Mouse (Mus musculus) intestine, embryonic 15.5 days (tissue): ENCODE data around the gene Atp8b3. TPM values are rescaled to one million over a fixed set of nuclear protein-coding genes. Genes with fewer than 3 reads are reported as not detected.

Experiments used
- ATAC-seq: fragments of 200-750 bp; cut with Nextera tagmentation; 2 replicates; pipeline ENCODE4 v1.8.0; 2017; ENCODE audit warnings: moderate TSS enrichment, moderate library complexity
- H3K27ac ChIP-seq: fragments of 300-500 bp; sonication (generic); 2 replicates; pipeline ENCODE4 v1.5.1; 2015; ENCODE audit warnings: mild to moderate bottlenecking, inconsistent platforms
- H3K27me3 ChIP-seq: fragments of 300-500 bp; sonication (generic); replicated peaks from 2 replicates; pipeline ENCODE4 v1.6.1; 2015; ENCODE audit warnings: inconsistent platforms
- H3K36me3 ChIP-seq: fragments of 300-500 bp; sonication (generic); 2 replicates; pipeline ENCODE4 v1.6.1; 2015; ENCODE audit warnings: inconsistent platforms
- H3K4me1 ChIP-seq: fragments of 300-500 bp; sonication (generic); replicated peaks from 2 replicates; pipeline ENCODE4 v1.6.1; 2015; ENCODE audit warnings: inconsistent platforms
- H3K4me2 ChIP-seq: fragments of 300-500 bp; sonication (generic); replicated peaks from 2 replicates; pipeline ENCODE4 v1.6.1; 2015; ENCODE audit warnings: mild to moderate bottlenecking, inconsistent platforms
- H3K4me3 ChIP-seq: fragments of 300-500 bp; sonication (generic); replicated peaks from 2 replicates; pipeline ENCODE4 v1.5.1; 2015; ENCODE audit warnings: inconsistent platforms
- H3K9ac ChIP-seq: fragments of 300-500 bp; sonication (generic); 2 replicates; pipeline ENCODE4 v1.6.1; 2015; ENCODE audit warnings: inconsistent platforms
- H3K9me3 ChIP-seq: fragments of 300-500 bp; sonication (generic); 2 replicates; pipeline ENCODE4 v1.6.1; 2016; ENCODE audit warnings: inconsistent platforms
- WGBS: fragments of 180-500 bp; shearing (Covaris S2); methylation state at CpG from one replicate; pipeline ENCODE4 v1.1.7; 2015; 5-methylcytosine and 5-hydroxymethylcytosine counted together
- polyA plus RNA-seq: library from polyadenylated mRNA; unstranded; fragments of >200 nt; fragmentation: Nextera tagmentation; extraction: Ambion mirVana; gene quantifications from 2 replicates; pipeline ENCODE4 v1.2.1, GENCODE M21; 2015

Atp8b3 gene
- 0.09 and 0.19 TPM in 2 replicates for polyA plus RNA-seq

GRCm38 (mm10) chr10:80538710-80539394, at the start of gene Atp8b3:
TSS of gene Atp8b3 (minus strand) at chr10:80539124.
- Histone ChIP-seq H3K4me3 (peak within 1 kb of the TSS; percentile 20), H3K9me3 (no peaks in the 10 kb centered on the region), H3K27ac (no peak within 1 kb of the TSS), H3K36me3 (peaks cover 23% of the 10 kb centered on the region), H3K27me3 (peaks cover 33% of the 10 kb centered on the region), H3K4me2 (peak within 1 kb of the TSS; percentile 57), H3K9ac (no peak within 1 kb of the TSS), H3K4me1 (peaks cover 15% of the 10 kb centered on the region)
- WGBS = 3% methylated on average over 30 of the region's 30 CpGs
- peak; percentile 93 for ATAC-seq

DNA sequence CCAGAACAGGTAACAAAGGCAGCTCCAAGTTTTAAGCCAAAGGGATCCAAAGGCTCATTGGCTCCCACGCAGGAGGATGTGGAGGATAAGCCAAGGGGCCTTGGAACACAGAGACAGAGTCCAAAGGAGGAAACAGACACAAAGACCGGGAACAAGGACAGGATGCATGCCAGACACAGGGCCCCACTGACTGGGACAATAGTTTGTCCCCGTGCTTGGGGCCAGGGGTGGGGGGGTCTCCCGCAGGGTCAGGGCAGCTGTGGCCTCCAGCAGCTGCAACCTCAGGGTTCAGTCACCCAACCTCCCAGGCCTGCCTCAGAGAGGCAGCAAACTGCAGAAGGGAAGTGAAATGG, 48.4 kb upstream of the Atp8b3 start:
- H3K9ac ChIP-seq = 0 out of 2 replicates have a peak overlapping the region, but pooled peaks have one; percentile 14

DNA sequence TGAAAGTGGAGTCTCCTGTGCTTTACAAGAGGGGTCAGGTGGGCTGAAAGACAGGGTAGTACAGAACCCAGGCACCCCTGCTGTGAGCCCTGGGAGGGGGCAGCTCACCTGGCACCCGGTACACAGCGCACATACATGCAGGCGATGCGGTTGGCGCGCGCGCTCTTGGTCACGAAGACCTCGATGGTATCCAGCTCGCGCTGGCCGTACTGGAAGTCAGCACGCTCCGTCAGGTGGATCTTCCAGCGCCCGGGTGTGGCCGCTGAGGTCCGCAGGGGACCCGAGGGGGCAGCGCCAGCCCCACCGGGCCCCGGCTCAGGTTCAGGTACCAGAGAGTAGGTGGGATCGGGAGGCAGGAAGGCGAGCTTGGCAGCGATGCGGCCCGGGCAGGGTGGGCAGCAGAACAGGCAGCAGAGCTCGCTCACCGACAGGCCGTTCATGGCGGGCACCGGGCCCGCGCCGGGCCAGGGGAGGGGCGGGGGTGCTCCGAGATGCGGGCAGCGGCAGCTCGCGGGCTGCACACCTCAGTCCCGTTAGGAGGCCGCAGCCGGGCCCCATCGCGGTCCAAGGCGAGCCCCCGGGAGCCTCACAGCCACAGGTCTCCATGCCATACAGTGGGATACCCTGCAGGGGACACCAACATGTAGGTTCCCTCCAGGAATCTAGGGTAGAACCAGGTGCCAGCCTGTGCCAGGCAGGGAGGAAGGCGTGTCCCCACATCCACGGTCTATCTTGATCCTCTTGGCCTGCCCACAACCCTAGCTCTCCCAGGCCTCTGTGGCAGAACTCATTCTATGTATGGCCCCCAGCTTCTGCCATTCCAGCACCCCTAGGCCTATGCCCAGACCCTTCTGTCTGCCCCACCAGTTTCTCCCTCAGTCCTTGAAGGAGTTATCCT, 47.7 kb upstream of the Atp8b3 start:
- peak overlapping the region; percentile 15; the same call in 1 of the 2 replicates for H3K4me3 ChIP-seq
- H3K9me3 ChIP-seq = no peaks in the 10 kb centered on the region
- no peak for ATAC-seq
- H3K27ac ChIP-seq = 0 out of 2 replicates have a peak overlapping the region, but pooled peaks have one; percentile 22
- peak overlapping the region; percentile 29 for H3K4me2 ChIP-seq
- H3K9ac ChIP-seq = 0 out of 2 replicates have a peak overlapping the region, but pooled peaks have one; percentile 14
- peaks cover 36% of the 10 kb centered on the region for H3K4me1 ChIP-seq
- peaks cover 16% of the 10 kb centered on the region for H3K36me3 ChIP-seq
- 90% methylated on average over 44 of the region's 51 CpGs for WGBS
- no peaks in the 10 kb centered on the region for H3K27me3 ChIP-seq

More for the DNA sequence above, 48.4 kb upstream of the Atp8b3 start:
- Histone ChIP-seq H3K4me3 (no peak overlapping the region), H3K4me2 (no peak overlapping the region), H3K27ac (0 out of 2 replicates have a peak overlapping the region, but pooled peaks have one; percentile 22), H3K27me3 (no peaks in the 10 kb centered on the region), H3K4me1 (peaks cover 36% of the 10 kb centered on the region), H3K36me3 (peaks cover 16% of the 10 kb centered on the region), H3K9me3 (no peaks in the 10 kb centered on the region)
- WGBS = 52% methylated on average over 3 of the region's 4 CpGs
- ATAC-seq = no peak

DNA sequence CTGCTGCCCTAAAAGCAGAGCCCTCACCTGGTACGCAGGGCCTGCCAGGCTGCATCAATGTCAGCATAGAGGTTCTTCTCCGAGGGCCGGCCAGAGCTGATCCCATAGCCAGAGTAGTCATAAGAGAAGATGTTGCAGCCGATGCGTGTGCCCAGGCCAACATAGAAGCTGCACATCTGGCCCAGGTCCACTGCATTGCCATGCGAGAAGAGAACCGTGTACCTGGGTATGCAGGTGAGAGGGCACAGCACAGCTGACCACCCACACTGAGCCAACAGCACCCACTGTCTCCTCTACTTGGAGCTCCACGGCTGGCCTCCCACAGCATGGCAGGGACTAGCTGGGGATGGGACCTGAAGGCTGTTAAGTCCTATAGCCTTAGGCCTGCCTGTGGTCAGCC, 46.7 kb upstream of the Atp8b3 start:
- WGBS = 89% methylated on average over 8 of the region's 8 CpGs
- ATAC-seq = no peak
- Histone ChIP-seq H3K4me2 (peak overlapping the region; percentile 29), H3K4me3 (no peak overlapping the region), H3K4me1 (peaks cover 36% of the 10 kb centered on the region), H3K36me3 (peaks cover 16% of the 10 kb centered on the region), H3K27ac (no peak overlapping the region), H3K9ac (no peak overlapping the region), H3K27me3 (no peaks in the 10 kb centered on the region), H3K9me3 (no peaks in the 10 kb centered on the region)

DNA sequence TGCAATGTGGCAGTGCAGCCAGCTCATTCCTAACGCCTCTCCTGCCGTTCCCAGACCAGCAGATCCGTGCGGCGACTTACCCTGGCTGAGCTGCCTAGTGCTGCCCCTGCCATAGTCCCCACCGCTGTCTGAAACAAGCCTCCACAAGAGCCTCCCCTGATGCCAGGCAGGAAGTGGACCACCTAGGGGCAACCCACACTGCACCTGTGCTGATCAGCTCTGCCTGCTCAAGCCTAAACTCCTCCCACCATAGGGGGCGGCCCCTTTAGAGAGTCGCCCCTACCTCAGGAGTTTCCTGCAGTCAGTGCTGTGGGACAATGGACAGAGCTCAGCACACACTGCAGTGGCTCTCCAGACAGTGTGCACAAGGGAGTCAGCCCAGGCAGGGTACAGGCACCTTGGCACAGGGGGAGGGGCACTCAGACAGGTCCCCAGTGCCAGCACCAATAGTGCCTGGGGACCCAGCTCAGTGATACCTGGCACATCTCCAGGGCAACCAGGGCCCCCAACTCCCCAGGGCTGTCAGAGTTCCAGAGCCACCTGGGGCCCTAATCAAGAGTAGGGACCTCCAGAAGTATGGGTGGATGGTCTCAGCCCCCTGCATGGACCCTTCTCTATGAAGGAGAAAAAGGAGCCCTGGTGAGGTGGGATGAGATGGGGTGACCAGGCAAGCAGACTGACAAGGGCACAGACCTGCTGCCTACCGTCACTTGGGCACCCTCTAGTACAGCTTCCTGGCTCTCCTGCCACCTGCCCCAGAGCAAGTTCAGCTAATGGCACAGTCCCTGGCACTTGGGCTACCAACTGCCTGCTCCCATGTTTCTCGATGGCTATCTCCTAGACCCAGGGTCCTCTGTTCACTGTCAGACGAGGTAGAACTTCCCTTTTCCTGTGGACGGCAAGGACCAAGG, 46.0 kb upstream of the Atp8b3 start:
- Histone ChIP-seq H3K4me2 (peak overlapping the region; percentile 29; the same call in 1 of the 2 replicates), H3K4me1 (peaks cover 36% of the 10 kb centered on the region), H3K4me3 (no peak overlapping the region), H3K9ac (peak overlapping the region; percentile 24; the same call in 1 of the 2 replicates), H3K27me3 (no peaks in the 10 kb centered on the region), H3K27ac (peak overlapping the region; percentile 33; the same call in 1 of the 2 replicates), H3K9me3 (no peaks in the 10 kb centered on the region), H3K36me3 (peaks cover 16% of the 10 kb centered on the region)
- 0 out of 2 replicates have a peak, but pooled peaks have one; percentile 4 for ATAC-seq
- 74% methylated on average over 12 of the region's 12 CpGs for WGBS

DNA sequence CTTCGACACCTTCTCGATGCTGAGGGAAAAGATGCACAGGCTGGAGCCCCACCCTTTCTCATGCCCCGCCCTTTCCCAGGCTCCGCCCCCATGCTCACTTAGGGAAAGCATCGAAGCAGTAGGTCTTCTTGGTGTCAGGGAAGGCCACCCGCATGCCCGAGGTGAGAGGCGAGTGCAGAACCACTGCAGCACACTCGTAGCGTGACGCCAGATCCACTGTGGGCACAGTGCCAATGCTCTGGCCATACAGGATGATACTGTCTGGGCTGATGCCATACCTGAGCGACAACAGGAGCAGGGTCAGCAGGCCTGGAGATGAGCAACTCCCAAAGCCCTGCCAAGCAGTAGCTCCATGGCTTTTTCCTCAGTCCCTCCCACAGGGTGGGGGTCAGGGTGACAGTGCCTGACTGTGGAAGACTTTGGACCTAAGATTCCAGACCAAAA, 45.1 kb upstream of the Atp8b3 start:
- Histone ChIP-seq H3K4me2 (0 out of 2 replicates have a peak overlapping the region, but pooled peaks have one; percentile 5), H3K27ac (peak overlapping the region; percentile 33; the same call in 1 of the 2 replicates), H3K9ac (peak overlapping the region; percentile 24; the same call in 1 of the 2 replicates), H3K27me3 (no peaks in the 10 kb centered on the region), H3K4me1 (peaks cover 36% of the 10 kb centered on the region), H3K4me3 (no peak overlapping the region), H3K36me3 (peaks cover 16% of the 10 kb centered on the region), H3K9me3 (no peaks in the 10 kb centered on the region)
- 56% methylated on average over 12 of the region's 12 CpGs for WGBS
- 0 out of 2 replicates have a peak, but pooled peaks have one; percentile 11 for ATAC-seq

DNA sequence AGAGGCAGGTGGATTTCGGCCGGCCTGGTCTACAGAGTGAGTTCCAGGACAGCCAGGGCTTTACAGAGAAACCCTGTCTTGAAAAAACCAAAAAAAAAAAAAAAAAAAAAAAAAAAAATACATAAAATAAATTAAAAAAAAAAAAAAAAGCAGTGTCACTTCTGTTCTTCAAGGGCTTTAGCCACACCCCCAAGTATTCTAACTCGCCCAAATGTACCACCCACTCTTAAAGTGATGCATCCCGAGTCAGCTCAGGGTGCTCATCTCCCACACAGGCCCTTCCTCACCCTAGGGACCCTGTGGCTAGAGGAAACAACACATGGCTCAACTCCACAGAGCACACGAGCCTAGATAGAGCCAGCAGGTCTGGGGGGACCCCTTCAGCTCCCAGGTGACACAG, 44.1 kb upstream of the Atp8b3 start:
- Histone ChIP-seq H3K4me2 (no peak overlapping the region), H3K4me1 (peaks cover 32% of the 10 kb centered on the region), H3K9me3 (no peaks in the 10 kb centered on the region), H3K27ac (no peak overlapping the region), H3K27me3 (no peaks in the 10 kb centered on the region), H3K9ac (no peak overlapping the region), H3K4me3 (no peak overlapping the region), H3K36me3 (peaks cover 16% of the 10 kb centered on the region)
- 80% methylated on average over 5 of the region's 5 CpGs for WGBS
- ATAC-seq = no peak

- H3K4me1 ChIP-seq = peaks cover 32% of the 10 kb centered on the region
- WGBS = 9% methylated on average over 8 of the region's 8 CpGs
- H3K36me3 ChIP-seq = peaks cover 9% of the 10 kb centered on the region; the same call in 1 of the 2 replicates
- peak overlapping the region; percentile 94 for H3K4me2 ChIP-seq
- ATAC-seq = 0 out of 2 replicates have a peak, but pooled peaks have one; percentile 30
- peak overlapping the region; percentile 93 for H3K27ac ChIP-seq
- no peaks in the 10 kb centered on the region for H3K9me3 ChIP-seq
- peak overlapping the region; percentile 89; the same call in 1 of the 2 replicates for H3K4me3 ChIP-seq
- H3K27me3 ChIP-seq = no peaks in the 10 kb centered on the region
- peak overlapping the region; percentile 61; the same call in 1 of the 2 replicates for H3K9ac ChIP-seq
These were observed 40.0 kb upstream of the Atp8b3 start for GRCm38 (mm10) chr10:80578911-80579310.

GRCm38 (mm10) chr10:80578131-80578750, 39.3 kb upstream of the Atp8b3 start:
- Histone ChIP-seq H3K4me3 (peak overlapping the region; percentile 89), H3K9ac (peak overlapping the region; percentile 61), H3K4me2 (peak overlapping the region; percentile 94), H3K36me3 (peaks cover 2% of the 10 kb centered on the region; the same call in 1 of the 2 replicates), H3K4me1 (peaks cover 37% of the 10 kb centered on the region), H3K27ac (peak overlapping the region; percentile 93), H3K27me3 (no peaks in the 10 kb centered on the region), H3K9me3 (no peaks in the 10 kb centered on the region)
- ATAC-seq = peak; percentile 60
- under 1% methylated on average over 29 of the region's 29 CpGs for WGBS

- peak within 1 kb of the TSS; percentile 89 for H3K4me3 ChIP-seq
- peaks cover 43% of the 10 kb centered on the region for H3K4me1 ChIP-seq
- under 1% methylated on average over 87 of the region's 97 CpGs for WGBS
- peak within 1 kb of the TSS; percentile 94 for H3K4me2 ChIP-seq
- H3K9ac ChIP-seq = peak within 1 kb of the TSS; percentile 72
- no peaks in the 10 kb centered on the region for H3K9me3 ChIP-seq
- no peaks in the 10 kb centered on the region for H3K36me3 ChIP-seq
- H3K27me3 ChIP-seq = no peaks in the 10 kb centered on the region
- peak within 1 kb of the TSS; percentile 93 for H3K27ac ChIP-seq
- peak; percentile 89 for ATAC-seq
These were observed 38.5 kb upstream of the Atp8b3 start, which contains the start of gene Klf16 for GRCm38 (mm10) chr10:80577195-80578130. TSS of gene Klf16 (minus strand) at chr10:80577321.
